Mouse (Mus musculus) heart, embryonic 16.5 days (tissue): ENCODE data around the gene Mief1. TPM values are rescaled to one million over a fixed set of nuclear protein-coding genes. Genes with fewer than 3 reads are reported as not detected.

Experiments
- ATAC-seq: fragments of 200-750 bp; cut with Nextera tagmentation; replicated peaks from 2 replicates; pipeline ENCODE4 v1.8.0; 2017; ENCODE audit warnings: moderate number of reproducible peaks; ENCODE audit not compliant: insufficient read depth, low FRiP score; ENCODE audit errors: extremely low read depth
- H3K27ac ChIP-seq: fragments of 300-500 bp; sonication (generic); 2 replicates; pipeline ENCODE4 v1.5.1; 2014; ENCODE audit warnings: mild to moderate bottlenecking, low read length, control low read depth, moderate library complexity
- H3K27me3 ChIP-seq: fragments of 300-500 bp; sonication (generic); 2 replicates; pipeline ENCODE4 v1.6.1; 2014; ENCODE audit warnings: low read length, mixed read lengths; ENCODE audit not compliant: control insufficient read depth, insufficient read depth
- H3K36me3 ChIP-seq: fragments of 300-500 bp; sonication (generic); 2 replicates; pipeline ENCODE4 v1.6.1; 2014; ENCODE audit not compliant: control insufficient read depth, insufficient read depth
- H3K4me1 ChIP-seq: fragments of 300-500 bp; sonication (generic); 2 replicates; pipeline ENCODE4 v1.6.1; 2014; ENCODE audit warnings: low read length, mixed read lengths; ENCODE audit not compliant: control insufficient read depth, insufficient read depth
- H3K4me2 ChIP-seq: fragments of 300-500 bp; sonication (generic); 2 replicates; pipeline ENCODE4 v1.6.1; 2014; ENCODE audit warnings: low read depth, mild to moderate bottlenecking, control low read depth, low read length
- H3K4me3 ChIP-seq: fragments of 300-500 bp; sonication (generic); 2 replicates; pipeline ENCODE4 v1.5.1; 2014; ENCODE audit warnings: mild to moderate bottlenecking, control low read depth, low read length
- H3K9ac ChIP-seq: fragments of 300-500 bp; sonication (generic); 2 replicates; pipeline ENCODE4 v1.6.1; 2014; ENCODE audit warnings: low read length, control low read depth
- H3K9me3 ChIP-seq: fragments of 300-500 bp; sonication (generic); replicated peaks from 2 replicates; pipeline ENCODE4 v1.6.1; 2016; ENCODE audit warnings: low read length; ENCODE audit not compliant: control insufficient read depth
- WGBS: fragments of 180-500 bp; shearing (Covaris S2); extraction: QIAGEN DNeasy Blood & Tissue Kit; methylation state at CpG from one replicate; pipeline ENCODE4 v1.1.7; 2014; 5-methylcytosine and 5-hydroxymethylcytosine counted together
- polyA plus RNA-seq: library from polyadenylated mRNA; unstranded; fragments of >200 nt; fragmentation: Nextera tagmentation; extraction: Ambion mirVana; gene quantifications from 2 replicates; pipeline ENCODE4 v1.2.1, GENCODE M21; 2015

Mief1 gene
- polyA plus RNA-seq: 26.1 and 30.0 TPM in 2 replicates

GRCm38 (mm10) chr15:80233733-80234509 is at the start of gene Mief1:
TSS of gene Mief1 (plus strand) at chr15:80234018.
- Histone ChIP-seq H3K27me3 (no peaks in the 10 kb centered on the region), H3K4me1 (peaks cover 15% of the 10 kb centered on the region), H3K9me3 (no peaks in the 10 kb centered on the region), H3K4me2 (peak within 1 kb of the TSS; percentile 71), H3K27ac (peak within 1 kb of the TSS; percentile 75), H3K9ac (peak within 1 kb of the TSS; percentile 75), H3K36me3 (peaks cover 27% of the 10 kb centered on the region), H3K4me3 (peak within 1 kb of the TSS; percentile 81)
- under 1% methylated on average over 67 of the region's 67 CpGs for WGBS
- peak; percentile 97 for ATAC-seq

- no peaks in the 10 kb centered on the region for H3K4me1 ChIP-seq
- no peak overlapping the region for H3K9ac ChIP-seq
- H3K9me3 ChIP-seq: no peaks in the 10 kb centered on the region
- 70% methylated on average over 5 of the region's 5 CpGs for WGBS
- no peak for ATAC-seq
- no peak overlapping the region for H3K27ac ChIP-seq
- no peak overlapping the region for H3K4me3 ChIP-seq
- no peaks in the 10 kb centered on the region for H3K36me3 ChIP-seq
- no peaks in the 10 kb centered on the region for H3K27me3 ChIP-seq
- H3K4me2 ChIP-seq: no peak overlapping the region
Observed at GRCm38 (mm10) chr15:80188927-80189326, 44.9 kb upstream of the Mief1 start.

GRCm38 (mm10) chr15:80190075-80190474 is 43.7 kb upstream of the Mief1 start:
- H3K9ac ChIP-seq: no peak overlapping the region
- H3K4me1 ChIP-seq: no peaks in the 10 kb centered on the region
- ATAC-seq: no peak
- 65% methylated on average over 4 of the region's 4 CpGs for WGBS
- H3K4me2 ChIP-seq: no peak overlapping the region
- no peaks in the 10 kb centered on the region for H3K36me3 ChIP-seq
- no peaks in the 10 kb centered on the region for H3K9me3 ChIP-seq
- H3K4me3 ChIP-seq: no peak overlapping the region
- H3K27me3 ChIP-seq: no peaks in the 10 kb centered on the region
- no peak overlapping the region for H3K27ac ChIP-seq

- 0 out of 2 replicates have a peak, but pooled peaks have one; percentile 6 for ATAC-seq
- Histone ChIP-seq H3K9me3 (peaks cover 3% of the 10 kb centered on the region; the same call in 1 of the 2 replicates), H3K9ac (no peak overlapping the region), H3K4me3 (no peak overlapping the region), H3K4me1 (no peaks in the 10 kb centered on the region), H3K27me3 (no peaks in the 10 kb centered on the region), H3K36me3 (no peaks in the 10 kb centered on the region), H3K4me2 (no peak overlapping the region), H3K27ac (no peak overlapping the region)
- 56% methylated on average over 8 of the region's 8 CpGs for WGBS
Observed at GRCm38 (mm10) chr15:80191585-80192245, 42.1 kb upstream of the Mief1 start.

GRCm38 (mm10) chr15:80192246-80192585 is 41.6 kb upstream of the Mief1 start:
- WGBS: 85% methylated on average over 5 of the region's 6 CpGs
- Histone ChIP-seq H3K27me3 (no peaks in the 10 kb centered on the region), H3K9ac (no peak overlapping the region), H3K4me3 (no peak overlapping the region), H3K4me2 (no peak overlapping the region), H3K27ac (no peak overlapping the region), H3K36me3 (no peaks in the 10 kb centered on the region), H3K4me1 (no peaks in the 10 kb centered on the region), H3K9me3 (peaks cover 3% of the 10 kb centered on the region; the same call in 1 of the 2 replicates)
- ATAC-seq: 0 out of 2 replicates have a peak, but pooled peaks have one; percentile 37

GRCm38 (mm10) chr15:80192847-80193246 is 41.0 kb upstream of the Mief1 start:
- H3K9me3 ChIP-seq: peaks cover 3% of the 10 kb centered on the region; the same call in 1 of the 2 replicates
- no peak overlapping the region for H3K4me3 ChIP-seq
- H3K4me1 ChIP-seq: no peaks in the 10 kb centered on the region
- 63% methylated on average over 7 of the region's 7 CpGs for WGBS
- H3K9ac ChIP-seq: no peak overlapping the region
- no peak for ATAC-seq
- H3K27ac ChIP-seq: no peak overlapping the region
- no peaks in the 10 kb centered on the region for H3K27me3 ChIP-seq
- H3K4me2 ChIP-seq: no peak overlapping the region
- no peaks in the 10 kb centered on the region for H3K36me3 ChIP-seq

GRCm38 (mm10) chr15:80199556-80199955 is 34.3 kb upstream of the Mief1 start:
- Histone ChIP-seq H3K9me3 (peaks cover 3% of the 10 kb centered on the region; the same call in 1 of the 2 replicates), H3K4me1 (no peaks in the 10 kb centered on the region), H3K9ac (no peak overlapping the region), H3K27ac (no peak overlapping the region), H3K27me3 (no peaks in the 10 kb centered on the region), H3K36me3 (no peaks in the 10 kb centered on the region), H3K4me2 (no peak overlapping the region), H3K4me3 (no peak overlapping the region)
- 77% methylated on average over 2 of the region's 2 CpGs for WGBS
- no peak for ATAC-seq

- H3K27ac ChIP-seq: no peak overlapping the region
- no peaks in the 10 kb centered on the region for H3K9me3 ChIP-seq
- no peak for ATAC-seq
- WGBS: 72% methylated on average over 6 of the region's 6 CpGs
- no peak overlapping the region for H3K4me2 ChIP-seq
- no peak overlapping the region for H3K4me3 ChIP-seq
- H3K36me3 ChIP-seq: no peaks in the 10 kb centered on the region
- no peaks in the 10 kb centered on the region for H3K4me1 ChIP-seq
- no peaks in the 10 kb centered on the region for H3K27me3 ChIP-seq
- H3K9ac ChIP-seq: no peak overlapping the region
Observed at GRCm38 (mm10) chr15:80202111-80202775, 31.6 kb upstream of the Mief1 start.

- ATAC-seq: no peak; the same call in 1 of the 2 replicates
- H3K9ac ChIP-seq: no peak overlapping the region
- H3K27me3 ChIP-seq: no peaks in the 10 kb centered on the region
- 26% methylated on average over 4 of the region's 4 CpGs for WGBS
- no peaks in the 10 kb centered on the region for H3K36me3 ChIP-seq
- no peak overlapping the region for H3K4me2 ChIP-seq
- H3K9me3 ChIP-seq: no peaks in the 10 kb centered on the region
- no peak overlapping the region for H3K4me3 ChIP-seq
- no peak overlapping the region for H3K27ac ChIP-seq
- no peaks in the 10 kb centered on the region for H3K4me1 ChIP-seq
Observed at GRCm38 (mm10) chr15:80203406-80203805, 30.4 kb upstream of the Mief1 start.
